Mouse (Mus musculus) neural tube, embryonic 13.5 days (tissue): ENCODE measurements around the gene Polr1d. TPM values are rescaled to one million over a fixed set of nuclear protein-coding genes. Genes with fewer than 3 reads are reported as not detected.
A peak's percentile ranks its signal among the peaks of the same experiment; 100 is the strongest.

Experiments
- ATAC-seq: fragments of 200-750 bp; cut with Nextera tagmentation; 2 replicates; pipeline ENCODE4 v1.8.0; 2017; ENCODE audit warnings: low read depth, mild to moderate bottlenecking, moderate TSS enrichment, moderate library complexity
- H3K27ac ChIP-seq: fragments of 300-500 bp; sonication (generic); replicated peaks from 2 replicates; pipeline ENCODE4 v1.5.1; 2015; ENCODE audit warnings: moderate library complexity, mild to moderate bottlenecking, inconsistent platforms
- H3K27me3 ChIP-seq: fragments of 300-500 bp; sonication (generic); 2 replicates; pipeline ENCODE4 v1.6.1; 2015; ENCODE audit warnings: mild to moderate bottlenecking, inconsistent platforms
- H3K36me3 ChIP-seq: fragments of 300-500 bp; sonication (generic); 2 replicates; pipeline ENCODE4 v1.6.1; 2015; ENCODE audit warnings: mild to moderate bottlenecking, inconsistent platforms
- H3K4me1 ChIP-seq: fragments of 300-500 bp; sonication (generic); replicated peaks from 2 replicates; pipeline ENCODE4 v1.6.1; 2015; ENCODE audit warnings: inconsistent platforms
- H3K4me2 ChIP-seq: fragments of 300-500 bp; sonication (generic); 2 replicates; pipeline ENCODE4 v1.6.1; 2015; ENCODE audit warnings: inconsistent platforms, mild to moderate bottlenecking, moderate library complexity
- H3K4me3 ChIP-seq: fragments of 300-500 bp; sonication (generic); 2 replicates; pipeline ENCODE4 v1.5.1; 2015; ENCODE audit warnings: mild to moderate bottlenecking, inconsistent platforms
- H3K9ac ChIP-seq: fragments of 300-500 bp; sonication (generic); 2 replicates; pipeline ENCODE4 v1.6.1; 2015; ENCODE audit warnings: moderate library complexity, mild to moderate bottlenecking, inconsistent platforms
- H3K9me3 ChIP-seq: fragments of 300-500 bp; sonication (generic); 2 replicates; pipeline ENCODE4 v1.6.1; 2016; ENCODE audit warnings: inconsistent platforms
- WGBS: fragments of 180-500 bp; shearing (Covaris S2); methylation state at CpG from one replicate; pipeline ENCODE4 v1.1.7; 2015; 5-methylcytosine and 5-hydroxymethylcytosine counted together
- polyA plus RNA-seq: library from polyadenylated mRNA; unstranded; fragments of >200 nt; fragmentation: Nextera tagmentation; extraction: Ambion mirVana; gene quantifications from 2 replicates; pipeline ENCODE4 v1.2.1, GENCODE M21; 2015

Gene Polr1d
- polyA plus RNA-seq, 1 experiment from 2014 or later = 109 TPM

DNA sequence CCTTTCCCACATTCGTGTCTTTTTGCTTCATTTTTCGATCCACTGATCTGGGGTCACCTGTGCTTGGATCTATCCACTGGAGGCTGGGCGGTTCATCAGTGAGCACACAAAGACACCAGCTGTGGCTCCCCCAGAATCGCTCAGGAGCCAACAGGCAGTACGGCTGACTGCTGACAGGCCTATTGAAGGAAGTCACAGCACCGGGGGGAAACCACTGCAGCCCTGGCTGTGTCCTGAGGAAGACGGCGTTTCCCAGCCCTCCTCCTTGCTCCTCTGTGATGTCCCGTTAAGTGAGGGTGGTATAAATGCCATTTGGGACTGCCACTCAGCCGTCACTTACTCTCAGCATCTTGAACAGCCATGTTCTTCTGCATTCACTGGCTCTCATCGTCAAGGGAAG is 30.9 kb upstream of the Polr1d start:
- H3K4me3 ChIP-seq = no peak overlapping the region

GRCm38 (mm10) chr5:147049544-147050209 is 27.2 kb upstream of the Polr1d start:
- Histone ChIP-seq H3K36me3 (no peaks in the 10 kb centered on the region), H3K27me3 (no peaks in the 10 kb centered on the region), H3K4me3 (no peak overlapping the region), H3K4me2 (no peak overlapping the region), H3K9me3 (no peaks in the 10 kb centered on the region), H3K4me1 (peaks cover 40% of the 10 kb centered on the region), H3K9ac (no peak overlapping the region), H3K27ac (no peak overlapping the region; the same call in 1 of the 2 replicates)
- ATAC-seq = no peak
- 71% methylated on average over 19 of the region's 19 CpGs for WGBS

More for the DNA sequence above, 30.9 kb upstream of the Polr1d start:
- peaks cover 49% of the 10 kb centered on the region for H3K4me1 ChIP-seq
- ATAC-seq = no peak
- H3K9me3 ChIP-seq = no peaks in the 10 kb centered on the region
- 49% methylated on average over 11 of the region's 11 CpGs for WGBS
- no peaks in the 10 kb centered on the region for H3K27me3 ChIP-seq
- no peak overlapping the region for H3K4me2 ChIP-seq
- H3K9ac ChIP-seq = no peak overlapping the region
- H3K27ac ChIP-seq = no peak overlapping the region
- H3K36me3 ChIP-seq = no peaks in the 10 kb centered on the region

DNA sequence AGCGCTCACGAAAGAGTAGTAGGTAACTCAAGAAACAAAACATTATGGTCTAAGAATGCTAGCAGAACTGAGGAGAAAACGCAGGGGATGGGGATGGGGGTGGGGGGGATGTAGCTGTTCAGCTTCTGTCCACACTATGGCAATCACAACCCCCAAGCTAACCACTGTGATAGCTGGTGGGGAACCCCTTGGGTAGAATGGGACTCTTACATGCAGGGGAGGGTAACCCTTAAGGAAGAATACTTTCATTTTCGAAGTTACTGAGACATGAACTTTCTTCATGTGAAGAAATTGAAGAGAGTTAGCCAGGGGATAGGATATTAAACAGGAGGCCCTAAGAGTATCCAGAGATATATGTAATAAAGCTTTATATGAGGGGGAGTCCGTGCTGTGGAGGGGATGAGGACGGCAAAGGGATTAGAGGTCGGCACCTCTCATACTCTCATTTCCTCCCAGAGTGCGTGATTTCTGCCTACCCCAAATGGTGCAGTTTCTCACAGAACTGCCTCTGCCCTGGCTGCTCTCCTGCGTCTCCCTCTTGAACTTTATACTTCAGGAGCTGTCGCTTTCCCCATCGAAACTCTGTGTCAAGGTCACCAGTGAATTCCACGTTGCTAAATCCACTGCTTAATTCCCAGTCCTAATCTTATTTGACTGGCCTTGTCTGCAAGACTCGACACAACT is 25.9 kb upstream of the Polr1d start:
- no peak for ATAC-seq
- WGBS = 73% methylated on average over 13 of the region's 13 CpGs

DNA sequence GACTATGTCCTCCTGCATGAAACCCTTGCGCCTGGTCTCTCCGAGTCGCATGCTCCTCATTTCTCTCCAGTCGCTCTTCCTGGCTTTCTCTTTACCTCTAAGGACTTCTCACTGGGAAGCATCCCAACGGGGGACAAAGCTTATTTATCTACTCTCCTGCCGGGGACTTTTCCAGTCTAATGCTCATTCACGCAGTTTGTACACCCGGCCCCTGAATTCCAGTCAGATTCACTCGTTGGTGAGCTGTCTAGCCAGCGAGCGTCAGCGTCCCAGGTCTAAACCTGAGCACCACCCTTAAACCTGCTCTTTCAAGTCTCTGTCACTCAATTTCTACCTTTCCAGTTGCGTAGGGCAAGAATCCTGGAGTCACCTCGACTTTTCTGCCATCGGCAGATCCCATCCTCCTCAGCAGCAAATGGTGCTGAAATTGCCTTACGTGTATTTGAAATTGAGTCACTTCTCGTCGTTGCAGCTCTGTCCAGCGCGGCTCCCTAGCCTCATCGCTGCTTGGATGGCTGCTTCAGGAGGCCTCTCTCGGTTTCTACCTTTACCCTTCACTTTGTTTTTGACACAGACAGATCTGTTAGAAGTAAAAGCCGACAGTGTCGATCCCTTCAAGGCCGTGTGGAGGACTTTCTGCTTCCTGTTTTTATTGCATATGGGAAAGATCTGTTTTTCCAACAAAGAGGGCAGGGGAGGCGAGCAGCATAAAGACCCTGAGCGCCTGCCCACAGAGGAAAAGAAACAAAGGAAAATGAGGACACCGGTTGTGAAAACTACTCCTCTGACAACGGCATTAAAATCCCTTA is 25.1 kb upstream of the Polr1d start:
- Histone ChIP-seq H3K27ac (no peak overlapping the region), H3K9ac (peak overlapping the region; percentile 4; the same call in 1 of the 2 replicates), H3K9me3 (no peaks in the 10 kb centered on the region), H3K4me3 (no peak overlapping the region), H3K4me2 (peak overlapping the region; percentile 30), H3K4me1 (peaks cover 25% of the 10 kb centered on the region), H3K27me3 (no peaks in the 10 kb centered on the region), H3K36me3 (no peaks in the 10 kb centered on the region)
- no peak for ATAC-seq
- 46% methylated on average over 29 of the region's 29 CpGs for WGBS

More for the DNA sequence above, 25.9 kb upstream of the Polr1d start:
- no peak overlapping the region; the same call in 1 of the 2 replicates for H3K4me2 ChIP-seq
- H3K9ac ChIP-seq = no peak overlapping the region
- peaks cover 30% of the 10 kb centered on the region for H3K4me1 ChIP-seq
- no peaks in the 10 kb centered on the region for H3K36me3 ChIP-seq
- H3K4me3 ChIP-seq = no peak overlapping the region
- H3K27ac ChIP-seq = no peak overlapping the region
- no peaks in the 10 kb centered on the region for H3K27me3 ChIP-seq
- no peaks in the 10 kb centered on the region for H3K9me3 ChIP-seq

DNA sequence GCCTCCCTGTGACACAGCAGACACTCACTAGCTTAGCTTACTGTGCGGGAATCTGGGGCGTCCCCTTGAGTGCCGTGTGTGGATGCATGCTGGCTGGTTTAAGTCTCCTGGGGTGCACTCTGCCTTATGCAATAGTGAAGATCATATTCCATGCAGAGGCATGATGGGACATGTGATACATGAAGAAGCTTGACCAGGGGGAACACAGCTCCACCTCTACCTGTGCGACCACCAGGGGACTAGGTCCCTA is 24.6 kb upstream of the Polr1d start:
- Histone ChIP-seq H3K36me3 (no peaks in the 10 kb centered on the region), H3K27ac (no peak overlapping the region), H3K4me1 (peaks cover 25% of the 10 kb centered on the region), H3K9me3 (no peaks in the 10 kb centered on the region), H3K4me2 (peak overlapping the region; percentile 30; the same call in 1 of the 2 replicates), H3K27me3 (no peaks in the 10 kb centered on the region), H3K4me3 (no peak overlapping the region), H3K9ac (peak overlapping the region; percentile 4; the same call in 1 of the 2 replicates)
- ATAC-seq = no peak
- 63% methylated on average over 4 of the region's 4 CpGs for WGBS

DNA sequence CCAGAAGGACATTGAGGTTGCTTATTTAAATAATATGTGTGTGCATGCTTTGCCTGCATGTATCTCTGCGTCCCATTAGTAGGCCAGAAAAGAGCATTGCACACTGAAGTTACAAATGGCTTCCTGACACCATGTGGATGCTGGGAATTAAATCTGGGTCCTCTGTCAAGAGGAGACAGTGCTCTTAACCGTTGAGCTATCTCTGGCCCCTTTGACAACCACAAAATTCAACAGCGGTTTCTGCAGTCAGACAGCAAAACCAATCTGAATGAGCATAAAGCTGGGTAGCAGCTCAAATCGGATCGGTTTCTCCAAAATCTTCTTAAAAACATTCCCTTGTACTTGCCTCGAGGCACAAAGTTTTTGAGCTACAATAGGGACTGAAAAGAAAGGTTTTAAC is 23.8 kb upstream of the Polr1d start:
- Histone ChIP-seq H3K27ac (no peak overlapping the region), H3K4me3 (no peak overlapping the region), H3K9me3 (no peaks in the 10 kb centered on the region), H3K36me3 (no peaks in the 10 kb centered on the region), H3K4me2 (no peak overlapping the region), H3K9ac (no peak overlapping the region), H3K27me3 (no peaks in the 10 kb centered on the region), H3K4me1 (peaks cover 25% of the 10 kb centered on the region)
- no peak for ATAC-seq
- 93% methylated on average over 6 of the region's 6 CpGs for WGBS

DNA sequence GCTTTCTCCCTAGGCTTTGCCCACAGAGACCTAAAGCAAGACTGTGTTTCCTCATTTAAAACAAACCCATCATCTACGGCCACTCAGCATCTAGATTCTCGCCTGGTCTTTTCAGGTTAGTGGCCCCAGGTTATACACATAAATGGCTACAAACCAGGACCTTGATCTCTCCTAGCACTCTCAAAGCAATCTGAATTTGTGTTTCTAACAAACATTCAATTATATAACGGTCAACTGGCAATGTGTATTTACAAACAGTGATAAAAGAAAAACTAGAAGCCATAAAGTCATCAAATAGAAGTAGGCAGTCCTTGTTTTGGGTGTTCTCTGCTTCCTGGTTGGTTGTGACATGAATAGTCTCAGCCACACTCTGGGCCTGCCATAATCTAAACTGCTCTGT is 23.4 kb upstream of the Polr1d start:
- no peak for ATAC-seq
- Histone ChIP-seq H3K9ac (no peak overlapping the region), H3K36me3 (no peaks in the 10 kb centered on the region), H3K4me2 (no peak overlapping the region), H3K9me3 (no peaks in the 10 kb centered on the region), H3K4me1 (peaks cover 25% of the 10 kb centered on the region), H3K27me3 (no peaks in the 10 kb centered on the region), H3K4me3 (no peak overlapping the region), H3K27ac (no peak overlapping the region)
- WGBS = 79% methylated on average over 3 of the region's 3 CpGs

GRCm38 (mm10) chr5:147054328-147054727 is 22.5 kb upstream of the Polr1d start:
- 87% methylated on average over 6 of the region's 6 CpGs for WGBS
- Histone ChIP-seq H3K4me2 (no peak overlapping the region), H3K27me3 (no peaks in the 10 kb centered on the region), H3K36me3 (no peaks in the 10 kb centered on the region), H3K27ac (no peak overlapping the region), H3K4me3 (no peak overlapping the region), H3K9me3 (no peaks in the 10 kb centered on the region), H3K4me1 (peaks cover 25% of the 10 kb centered on the region), H3K9ac (no peak overlapping the region)
- ATAC-seq = no peak

DNA sequence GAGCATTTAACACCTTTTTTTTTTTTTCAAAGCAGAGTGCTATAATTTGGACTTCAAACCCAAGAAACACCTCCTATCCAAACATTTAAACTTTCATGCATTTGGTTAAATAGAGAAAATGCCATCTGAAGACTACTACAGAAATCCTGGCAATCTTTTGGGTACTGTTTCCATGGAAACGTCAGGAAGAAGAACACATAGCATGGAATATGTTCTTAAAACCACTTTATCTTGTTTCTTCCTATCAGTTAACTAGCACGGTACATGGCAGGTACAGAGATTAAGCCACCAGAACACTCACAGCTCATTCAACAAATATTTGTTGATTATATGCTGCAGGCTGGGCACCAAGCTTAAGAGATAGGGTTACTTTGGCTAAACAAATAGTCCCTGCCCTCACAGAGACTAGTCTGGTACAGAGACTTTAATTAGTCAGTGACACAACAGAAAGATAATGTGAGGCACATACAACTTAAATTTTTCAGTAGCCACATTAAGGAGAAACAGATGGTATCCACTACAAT is 22.0 kb upstream of the Polr1d start:
- Histone ChIP-seq H3K27ac (no peak overlapping the region), H3K4me1 (peaks cover 21% of the 10 kb centered on the region), H3K36me3 (no peaks in the 10 kb centered on the region), H3K9me3 (no peaks in the 10 kb centered on the region), H3K4me3 (no peak overlapping the region), H3K9ac (no peak overlapping the region), H3K4me2 (no peak overlapping the region), H3K27me3 (no peaks in the 10 kb centered on the region)
- WGBS = 89% methylated on average over 2 of the region's 2 CpGs
- ATAC-seq = no peak

DNA sequence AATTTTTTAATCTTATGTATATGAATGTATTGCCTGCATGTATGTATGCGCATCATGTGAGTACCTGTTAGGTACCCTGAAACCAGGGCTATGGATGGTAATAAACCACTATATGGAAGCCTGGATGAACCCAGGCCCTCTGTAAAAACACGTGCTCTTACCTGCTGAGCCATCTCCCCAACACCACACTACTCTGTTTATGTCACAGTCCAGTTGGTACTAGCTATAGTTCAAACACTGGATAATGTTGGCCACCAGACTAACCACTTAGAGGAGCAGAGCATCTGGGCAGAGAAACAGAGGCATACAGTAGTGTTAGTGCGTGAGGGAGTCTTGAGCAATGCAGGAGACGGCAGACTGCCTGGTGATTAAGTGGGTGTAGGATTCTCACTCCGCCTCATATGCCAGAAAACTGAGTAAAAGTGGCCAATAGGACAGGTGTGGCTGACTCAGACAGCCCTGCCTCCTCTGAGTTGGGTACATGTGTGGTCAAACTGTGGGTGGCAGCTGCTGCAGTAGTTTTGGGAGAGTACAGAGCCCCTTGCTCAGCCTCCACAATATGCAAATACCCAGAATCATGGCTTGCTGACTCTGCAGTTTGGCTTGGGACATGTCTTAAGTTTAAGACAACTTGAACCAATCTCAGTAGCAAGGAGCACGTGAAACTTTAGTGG is 21.1 kb upstream of the Polr1d start:
- no peaks in the 10 kb centered on the region for H3K9me3 ChIP-seq

DNA sequence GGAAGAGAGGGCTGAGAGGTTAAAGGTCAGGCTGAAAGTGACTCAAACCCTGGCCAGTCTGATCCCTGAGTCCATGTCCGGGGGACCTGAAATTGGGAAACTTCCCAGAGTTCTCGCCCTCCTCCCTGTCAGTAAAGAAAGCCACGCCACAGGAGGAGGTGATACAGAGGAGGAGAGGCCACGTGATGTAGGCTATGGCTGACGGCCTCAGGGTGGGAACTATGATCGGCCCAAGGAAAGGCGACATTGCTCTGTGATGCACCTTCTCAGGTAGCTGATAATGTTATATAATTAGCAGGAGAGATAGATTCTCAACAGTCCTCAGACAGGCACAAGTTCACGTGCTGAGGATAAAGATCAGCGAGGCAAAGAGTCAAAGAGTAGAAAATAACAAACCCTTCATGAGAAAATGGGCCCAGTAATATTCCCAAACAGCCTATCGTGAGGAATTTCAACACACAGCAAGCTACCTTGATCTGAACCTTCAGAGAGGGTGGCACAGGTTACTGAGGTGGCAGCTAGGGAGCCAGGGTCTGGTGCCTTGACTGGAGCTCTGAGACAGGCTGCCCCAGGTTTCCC is 20.0 kb upstream of the Polr1d start:
- Histone ChIP-seq H3K4me3 (no peak overlapping the region), H3K4me1 (peaks cover 8% of the 10 kb centered on the region), H3K4me2 (no peak overlapping the region), H3K36me3 (no peaks in the 10 kb centered on the region), H3K9me3 (no peaks in the 10 kb centered on the region), H3K27me3 (no peaks in the 10 kb centered on the region), H3K9ac (no peak overlapping the region), H3K27ac (no peak overlapping the region)
- ATAC-seq = no peak
- 87% methylated on average over 10 of the region's 10 CpGs for WGBS

More for the DNA sequence above, 21.1 kb upstream of the Polr1d start:
- no peak overlapping the region for H3K4me2 ChIP-seq
- no peak overlapping the region for H3K4me3 ChIP-seq
- H3K4me1 ChIP-seq = peaks cover 17% of the 10 kb centered on the region
- no peak overlapping the region for H3K9ac ChIP-seq
- no peaks in the 10 kb centered on the region for H3K36me3 ChIP-seq
- no peak overlapping the region for H3K27ac ChIP-seq
- ATAC-seq = no peak
- 88% methylated on average over 6 of the region's 6 CpGs for WGBS
- no peaks in the 10 kb centered on the region for H3K27me3 ChIP-seq
